Mouse (Mus musculus) G1E (cell line): ENCODE measurements around the gene Fut7. TPM values are rescaled to one million over a fixed set of nuclear protein-coding genes. Genes with fewer than 3 reads are reported as not detected.

Experiments
- ATAC-seq: 2 replicates; pipeline ENCODE4 v1.8.0; 2016; ENCODE audit warnings: mild to moderate bottlenecking; ENCODE audit not compliant: insufficient number of reproducible peaks, poor library complexity, low FRiP score, severe bottlenecking; ENCODE audit errors: extremely low read depth
- DNase-seq: peaks from one replicate; pipeline ENCODE4 v3.0.0; 2012; ENCODE audit warnings: low spot score
- H3K27me3 ChIP-seq: 2 replicates; pipeline ENCODE4 v1.6.1; 2012; ENCODE audit warnings: mild to moderate bottlenecking, low read length, inconsistent platforms; ENCODE audit not compliant: insufficient read depth
- H3K36me3 ChIP-seq: replicated peaks from 2 replicates; pipeline ENCODE3; 2012; ENCODE audit warnings: mild to moderate bottlenecking, inconsistent platforms
- H3K4me1 ChIP-seq: 2 replicates; pipeline ENCODE4 v1.6.1; 2012; ENCODE audit warnings: low read depth, low read length, inconsistent platforms, mixed read lengths; ENCODE audit not compliant: insufficient read depth
- H3K4me3 ChIP-seq: 2 replicates; pipeline ENCODE4 v1.5.1; 2012; ENCODE audit warnings: low read depth, mild to moderate bottlenecking, inconsistent platforms, low read length, moderate library complexity, mixed read lengths
- H3K9me3 ChIP-seq: replicated peaks from 2 replicates; pipeline ENCODE4 v1.6.1; 2012; ENCODE audit warnings: inconsistent platforms
- CTCF ChIP-seq: IDR thresholded peaks from 2 replicates; pipeline ENCODE4 v1.5.1; 2012; ENCODE audit warnings: low read depth, low read length, inconsistent platforms, mixed read lengths
- GATA1 ChIP-seq: IDR thresholded peaks from 2 replicates; pipeline ENCODE4 v1.6.1; 2012; ENCODE audit warnings: borderline replicate concordance, low read length, inconsistent platforms, mixed read lengths
- GATA2 ChIP-seq: IDR thresholded peaks from 2 replicates; pipeline ENCODE4 v1.6.1; 2012; ENCODE audit warnings: low read depth, low read length, inconsistent platforms, borderline replicate concordance
- POLR2AphosphoS5 ChIP-seq: IDR thresholded peaks from 2 replicates; pipeline ENCODE4 v1.6.1; 2012; ENCODE audit warnings: low read depth, low read length, inconsistent platforms; ENCODE audit not compliant: insufficient replicate concordance
- TAL1 ChIP-seq: conservative IDR thresholded peaks from 2 replicates; pipeline ENCODE4 v1.6.1; 2012; ENCODE audit warnings: low read depth, low read length, inconsistent platforms, mixed read lengths
- polyA plus RNA-seq: library from polyadenylated mRNA; stranded (reverse); fragments of >175 nt; gene quantifications from 2 replicates; pipeline ENCODE4 v1.2.3, GENCODE M21; 2012
- total RNA-seq, 2 experiments: library from RNA; stranded (forward) in 1 of 2; stranded (reverse) in 1 of 2; fragments of 200-1000 nt in 1 of 2; fragments of >200 nt in 1 of 2; fragmentation: Nextera tagmentation in 1 of 2; gene quantifications; 2 replicates each; pipeline ENCODE4 v1.2.3; 2014 to 2017

The Fut7 gene
- total and polyA plus RNA-seq, 3 experiments = 0.22 TPM; not detected in 2

DNA sequence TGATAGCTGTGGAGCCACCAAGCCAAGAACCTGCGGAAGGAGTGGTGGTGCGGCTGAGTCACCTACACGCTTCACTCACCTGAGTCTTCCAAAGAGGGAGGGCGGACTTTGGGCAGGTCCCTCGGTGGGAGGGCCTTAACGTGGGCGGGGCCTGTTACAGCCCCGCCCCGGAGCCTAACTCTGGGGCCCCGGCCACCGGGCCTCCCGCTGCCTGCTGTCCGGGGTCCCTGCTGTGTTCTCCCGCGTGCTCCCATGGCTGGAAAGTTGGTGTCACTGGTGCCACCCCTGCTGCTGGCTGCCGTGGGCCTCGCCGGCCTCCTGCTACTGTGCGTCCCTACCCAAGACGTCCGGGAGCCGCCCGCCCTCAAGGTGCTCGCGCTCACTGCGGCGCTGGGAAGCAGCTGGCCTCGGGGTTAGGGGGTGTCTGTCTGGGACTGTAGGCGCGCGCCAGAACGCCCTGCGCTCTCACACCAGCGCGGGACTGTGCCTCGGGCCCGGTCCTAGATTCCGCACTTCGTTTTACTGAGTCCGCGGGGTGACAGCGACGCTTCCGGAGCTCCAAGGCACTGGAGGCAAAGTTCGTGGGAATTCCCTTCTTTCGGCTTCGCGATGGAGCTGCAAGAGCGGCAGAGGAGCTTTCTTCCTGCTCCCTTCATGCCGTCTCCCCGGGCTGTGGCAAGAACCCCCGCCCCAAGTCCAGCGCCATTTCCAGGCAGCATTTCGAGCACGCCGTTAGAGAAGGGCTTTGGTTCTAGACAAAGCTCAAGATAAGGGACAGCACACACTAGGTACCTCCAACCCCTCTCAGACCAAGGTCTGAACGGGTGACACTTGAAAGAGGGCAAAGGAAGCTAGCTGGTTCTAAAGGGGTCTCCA is 27.1 kb upstream of the Fut7 start, which contains the start of gene Entpd2:
Entpd2 (plus strand) TSS at position 154 of the 876 bp plus-strand sequence.
- TF ChIP-seq GATA2 (no peak), TAL1 (no peak), POLR2AphosphoS5 (no peak), GATA1 (no peak), CTCF (no peak)
- no peak for ATAC-seq
- Histone ChIP-seq H3K27me3 (peaks cover 65% of the 10 kb centered on the region), H3K4me3 (no peak within 1 kb of the TSS), H3K4me1 (no peaks in the 10 kb centered on the region; the same call in 1 of the 2 replicates), H3K9me3 (no peaks in the 10 kb centered on the region), H3K36me3 (no peaks in the 10 kb centered on the region)
- DNase-seq = no peak

DNA sequence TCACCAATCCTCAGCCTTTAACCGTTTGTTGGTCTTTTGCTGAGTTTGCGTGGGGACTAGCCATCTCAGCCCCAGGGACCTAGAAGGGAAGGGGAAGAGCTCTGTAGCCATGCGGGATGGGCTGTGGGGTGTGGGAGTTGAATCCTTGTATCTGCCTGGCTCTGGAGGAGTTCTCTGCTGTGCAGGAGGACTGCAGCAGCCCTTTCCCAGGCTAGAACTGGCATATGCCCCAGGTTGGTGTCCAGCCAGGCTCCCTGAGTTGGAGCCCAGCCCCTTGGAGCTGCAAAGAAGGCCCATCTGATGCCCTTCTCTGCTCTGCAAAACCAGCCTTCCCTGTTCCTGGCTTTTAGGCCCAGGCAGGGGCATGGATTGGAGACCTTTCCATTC is 26.5 kb upstream of the Fut7 start:
- Histone ChIP-seq H3K27me3 (peaks cover 65% of the 10 kb centered on the region), H3K4me1 (no peaks in the 10 kb centered on the region; the same call in 1 of the 2 replicates), H3K9me3 (no peaks in the 10 kb centered on the region), H3K4me3 (no peak overlapping the region), H3K36me3 (no peaks in the 10 kb centered on the region)
- DNase-seq = no peak
- TF ChIP-seq TAL1 = no peak
- no peak for TF ChIP-seq POLR2AphosphoS5
- TF ChIP-seq GATA2 = no peak
- TF ChIP-seq GATA1 = no peak
- TF ChIP-seq CTCF = no peak
- ATAC-seq = no peak

DNA sequence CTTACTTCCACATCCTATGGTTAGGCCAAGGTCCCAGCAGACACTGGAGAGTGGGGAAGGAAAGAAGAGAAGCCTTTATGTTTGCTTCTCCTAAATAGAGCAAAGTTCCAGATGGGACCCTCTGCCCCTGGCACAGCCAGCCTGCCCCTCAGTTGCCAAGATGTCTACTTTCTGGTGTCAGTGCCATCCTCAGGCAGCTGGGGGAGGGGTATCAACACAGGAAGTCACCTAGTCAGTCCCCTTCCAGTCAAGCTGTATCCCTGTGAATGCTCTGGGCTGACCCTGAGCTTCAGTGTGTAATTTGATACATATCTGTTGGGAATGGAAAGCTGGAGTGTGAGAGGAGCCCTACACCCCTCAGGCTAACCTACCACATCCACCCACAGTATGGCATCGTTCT is 26.1 kb upstream of the Fut7 start:
- no peak for ATAC-seq
- Histone ChIP-seq H3K4me1 (no peaks in the 10 kb centered on the region; the same call in 1 of the 2 replicates), H3K9me3 (no peaks in the 10 kb centered on the region), H3K4me3 (no peak overlapping the region), H3K27me3 (peaks cover 65% of the 10 kb centered on the region), H3K36me3 (no peaks in the 10 kb centered on the region)
- DNase-seq = no peak
- TF ChIP-seq GATA1 (no peak), TAL1 (no peak), GATA2 (no peak), CTCF (no peak), POLR2AphosphoS5 (no peak)

DNA sequence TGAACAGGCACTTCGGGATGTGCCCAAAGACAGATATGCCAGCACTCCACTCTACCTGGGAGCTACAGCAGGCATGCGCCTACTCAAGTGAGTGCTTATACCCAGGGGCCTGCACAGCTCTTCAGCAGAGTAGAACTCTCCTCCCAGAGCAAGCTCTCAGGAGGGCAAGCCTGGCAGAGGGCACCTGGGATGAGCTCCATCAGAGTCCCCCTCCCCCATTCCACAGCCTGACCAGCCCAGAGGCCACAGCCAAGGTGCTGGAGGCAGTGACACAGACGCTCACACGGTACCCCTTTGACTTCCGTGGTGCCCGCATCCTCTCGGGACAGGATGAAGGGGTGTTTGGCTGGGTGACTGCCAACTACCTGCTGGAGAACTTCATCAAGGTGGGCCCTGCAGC is 25.0 kb upstream of the Fut7 start:
- H3K27me3 ChIP-seq = peaks cover 70% of the 10 kb centered on the region
- TF ChIP-seq GATA2 (no peak), GATA1 (no peak), CTCF (no peak), TAL1 (no peak), POLR2AphosphoS5 (no peak)
- peaks cover 6% of the 10 kb centered on the region for H3K4me1 ChIP-seq
- H3K4me3 ChIP-seq = no peak overlapping the region
- DNase-seq = no peak
- H3K9me3 ChIP-seq = no peaks in the 10 kb centered on the region
- no peaks in the 10 kb centered on the region for H3K36me3 ChIP-seq
- ATAC-seq = no peak

DNA sequence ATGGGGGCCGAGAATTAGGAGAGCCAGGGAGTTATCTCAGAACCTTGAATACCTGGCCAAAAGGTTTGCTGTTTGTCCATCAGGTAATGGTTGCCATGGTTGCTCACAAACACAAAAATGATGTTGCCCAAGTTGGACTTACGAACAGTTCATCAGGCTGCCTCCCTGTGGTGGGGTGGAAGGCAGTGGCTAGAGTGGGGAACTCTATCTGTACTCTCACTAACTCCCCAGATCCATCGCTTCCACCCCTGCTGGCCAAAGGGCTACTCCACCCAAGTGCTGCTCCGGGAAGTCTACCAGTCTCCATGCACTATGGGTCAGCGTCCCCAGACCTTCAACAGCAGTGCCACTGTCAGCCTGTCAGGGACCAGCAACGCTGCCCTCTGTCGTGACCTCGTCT is 24.0 kb upstream of the Fut7 start, which contains the start of gene Npdc1:
Npdc1 (plus strand) TSS at position 301 of the 400 bp plus-strand sequence.
- H3K27me3 ChIP-seq = peaks cover 78% of the 10 kb centered on the region
- TF ChIP-seq TAL1 (no peak), GATA2 (no peak), CTCF (no peak), POLR2AphosphoS5 (no peak), GATA1 (no peak)
- peaks cover 6% of the 10 kb centered on the region for H3K4me1 ChIP-seq
- DNase-seq (no peak), ATAC-seq (no peak)
- H3K9me3 ChIP-seq = no peaks in the 10 kb centered on the region
- H3K4me3 ChIP-seq = no peak within 1 kb of the TSS
- H3K36me3 ChIP-seq = no peaks in the 10 kb centered on the region

DNA sequence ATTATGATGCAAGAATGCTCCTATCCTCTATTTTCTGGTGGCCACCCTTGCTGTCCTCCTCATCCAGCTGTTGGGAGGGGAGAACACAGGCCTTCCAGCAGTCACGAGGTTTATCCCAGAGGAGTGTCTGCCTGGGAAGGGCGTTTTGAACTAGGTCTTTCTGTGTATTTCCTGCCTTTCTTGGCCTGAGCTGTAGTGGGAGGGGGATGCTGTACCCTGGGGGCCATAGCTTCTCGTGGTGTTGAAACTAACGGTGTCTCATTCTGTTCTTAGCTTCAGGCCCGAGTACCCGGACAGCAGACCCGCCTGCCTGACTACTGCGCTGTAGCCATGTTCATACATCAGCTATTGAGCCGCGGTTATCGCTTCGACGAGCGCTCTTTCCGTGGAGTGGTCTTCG is 22.8 kb upstream of the Fut7 start:
- H3K36me3 ChIP-seq = no peaks in the 10 kb centered on the region
- peaks cover 74% of the 10 kb centered on the region for H3K27me3 ChIP-seq
- no peak for TF ChIP-seq CTCF
- TF ChIP-seq GATA1 = no peak
- TF ChIP-seq GATA2 = no peak
- no peak for TF ChIP-seq TAL1
- no peak for TF ChIP-seq POLR2AphosphoS5
- no peaks in the 10 kb centered on the region for H3K9me3 ChIP-seq
- DNase-seq (no peak), ATAC-seq (no peak)
- H3K4me1 ChIP-seq = peaks cover 6% of the 10 kb centered on the region
- H3K4me3 ChIP-seq = no peak overlapping the region
